Mouse (Mus musculus) limb, embryonic 13.5 days (tissue): ENCODE data around the gene Mfsd14b. TPM values are rescaled to one million over a fixed set of nuclear protein-coding genes. Genes with fewer than 3 reads are reported as not detected.

ENCODE experiments used
- ATAC-seq: fragments of 200-750 bp; cut with Nextera tagmentation; 2 replicates; pipeline ENCODE4 v1.8.0; 2017; ENCODE audit warnings: low read depth, moderate number of reproducible peaks, moderate TSS enrichment; ENCODE audit not compliant: low FRiP score
- H3K27ac ChIP-seq: fragments of 300-500 bp; sonication (generic); 2 replicates; pipeline ENCODE4 v1.5.1; 2015; ENCODE audit warnings: inconsistent platforms, mild to moderate bottlenecking, moderate library complexity
- H3K27me3 ChIP-seq: fragments of 300-500 bp; sonication (generic); 2 replicates; pipeline ENCODE4 v1.6.1; 2015; ENCODE audit warnings: mild to moderate bottlenecking, inconsistent platforms
- H3K36me3 ChIP-seq: fragments of 300-500 bp; sonication (generic); 2 replicates; pipeline ENCODE4 v1.6.1; 2015; ENCODE audit warnings: inconsistent platforms, mild to moderate bottlenecking, moderate library complexity
- H3K4me1 ChIP-seq: fragments of 300-500 bp; sonication (generic); 2 replicates; pipeline ENCODE4 v1.6.1; 2015; ENCODE audit warnings: inconsistent platforms
- H3K4me2 ChIP-seq: fragments of 300-500 bp; sonication (generic); replicated peaks from 2 replicates; pipeline ENCODE4 v1.6.1; 2015; ENCODE audit warnings: inconsistent platforms, mild to moderate bottlenecking, moderate library complexity
- H3K4me3 ChIP-seq: fragments of 300-500 bp; sonication (generic); 2 replicates; pipeline ENCODE4 v1.5.1; 2015; ENCODE audit warnings: moderate library complexity, mild to moderate bottlenecking, inconsistent platforms
- H3K9ac ChIP-seq: fragments of 300-500 bp; sonication (generic); 2 replicates; pipeline ENCODE4 v1.6.1; 2015; ENCODE audit warnings: mild to moderate bottlenecking, inconsistent platforms
- H3K9me3 ChIP-seq: fragments of 300-500 bp; sonication (generic); 2 replicates; pipeline ENCODE4 v1.6.1; 2016; ENCODE audit warnings: inconsistent platforms
- WGBS: fragments of 180-500 bp; shearing (Covaris S2); methylation state at CpG from one replicate; pipeline ENCODE4 v1.1.7; 2015; 5-methylcytosine and 5-hydroxymethylcytosine counted together
- polyA plus RNA-seq: library from polyadenylated mRNA; unstranded; fragments of >200 nt; fragmentation: Nextera tagmentation; extraction: Ambion mirVana; gene quantifications from 2 replicates; pipeline ENCODE4 v1.2.1, GENCODE M21; 2015

The Mfsd14b gene
- polyA plus RNA-seq, 1 experiment from 2014 or later, result 61.5 TPM

DNA sequence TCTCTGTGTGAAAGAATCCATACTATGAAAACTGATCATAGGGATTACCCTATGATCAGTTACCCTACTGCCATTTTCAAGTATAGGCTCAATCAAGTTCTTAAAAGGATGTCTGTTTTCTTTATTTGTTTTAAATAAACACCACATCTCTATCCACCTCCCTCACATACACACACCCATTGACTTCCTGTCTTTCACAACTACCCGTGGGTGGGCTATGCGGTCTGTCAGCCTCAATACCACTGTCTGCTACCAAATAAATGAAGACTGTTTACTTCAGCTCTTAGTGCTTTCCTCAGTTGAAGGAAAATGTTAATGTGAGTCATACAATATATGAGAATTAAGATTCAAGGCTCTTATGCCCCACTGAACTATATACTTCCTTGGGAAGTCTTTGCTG, 42.8 kb downstream of the Mfsd14b start:
- no peak for ATAC-seq
- Histone ChIP-seq H3K4me2 (no peak overlapping the region), H3K27me3 (no peaks in the 10 kb centered on the region), H3K4me1 (no peaks in the 10 kb centered on the region), H3K4me3 (no peak overlapping the region), H3K36me3 (peaks cover 34% of the 10 kb centered on the region), H3K27ac (no peak overlapping the region), H3K9me3 (no peaks in the 10 kb centered on the region), H3K9ac (no peak overlapping the region)
- WGBS, result 91% methylated on average over 2 of the region's 2 CpGs

DNA sequence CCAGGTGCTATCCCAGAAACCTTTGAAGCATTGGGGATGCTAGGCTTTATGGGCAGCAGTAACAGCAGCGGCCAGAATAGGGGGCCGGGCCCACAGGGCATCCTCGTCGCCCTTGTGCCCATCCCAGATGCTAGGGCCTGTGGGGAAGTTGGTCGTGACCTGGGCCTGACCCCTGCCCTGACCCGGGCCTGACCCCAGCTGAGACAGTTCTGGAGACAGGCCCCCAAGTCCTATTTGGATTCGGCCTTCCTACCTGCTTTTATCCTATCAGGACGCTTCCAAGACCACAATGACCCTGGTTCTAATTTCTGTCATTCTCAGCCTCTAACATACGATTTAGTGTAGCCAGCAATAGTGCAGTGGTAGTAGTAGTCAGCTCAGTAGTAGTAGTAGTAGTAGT, 60.1 kb downstream of the Mfsd14b start, which contains the start of gene Prss47:
Gene Prss47, minus strand, starts transcription at position 101 of the 400 bp plus-strand sequence.
- H3K9ac ChIP-seq, result no peak within 1 kb of the TSS
- H3K4me1 ChIP-seq, result no peaks in the 10 kb centered on the region
- no peak within 1 kb of the TSS for H3K4me2 ChIP-seq
- no peaks in the 10 kb centered on the region for H3K36me3 ChIP-seq
- no peak within 1 kb of the TSS for H3K27ac ChIP-seq
- WGBS, result 89% methylated on average over 9 of the region's 9 CpGs
- no peaks in the 10 kb centered on the region for H3K27me3 ChIP-seq
- ATAC-seq, result no peak
- H3K9me3 ChIP-seq, result 0 out of 2 replicates have a peak, but pooled peaks cover 6% of the 10 kb centered on the region
- H3K4me3 ChIP-seq, result no peak within 1 kb of the TSS

DNA sequence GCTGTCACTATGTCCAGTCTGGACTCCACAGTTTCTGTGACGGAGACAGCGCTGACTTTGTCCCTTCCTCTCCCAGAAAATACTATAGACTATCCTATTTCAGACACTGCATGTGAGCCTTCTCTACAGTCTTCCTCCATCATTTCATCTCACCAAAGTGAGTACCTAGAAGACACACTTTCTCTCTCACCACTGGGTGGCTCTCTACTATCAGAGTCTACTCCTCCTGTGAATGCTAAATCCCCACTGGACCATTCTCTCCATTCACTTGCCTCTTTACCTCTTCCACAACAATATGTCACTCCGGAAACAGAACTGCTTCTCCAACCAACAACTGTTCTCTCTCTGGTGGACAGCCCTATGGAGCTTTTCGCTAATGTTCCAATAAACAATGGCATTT, 77.7 kb downstream of the Mfsd14b start:
- Histone ChIP-seq H3K27ac (no peak overlapping the region), H3K9ac (no peak overlapping the region), H3K9me3 (no peaks in the 10 kb centered on the region), H3K4me1 (no peaks in the 10 kb centered on the region), H3K4me2 (no peak overlapping the region), H3K36me3 (no peaks in the 10 kb centered on the region), H3K4me3 (no peak overlapping the region), H3K27me3 (no peaks in the 10 kb centered on the region)
- WGBS, result 55% methylated on average over 4 of the region's 4 CpGs
- ATAC-seq, result no peak

DNA sequence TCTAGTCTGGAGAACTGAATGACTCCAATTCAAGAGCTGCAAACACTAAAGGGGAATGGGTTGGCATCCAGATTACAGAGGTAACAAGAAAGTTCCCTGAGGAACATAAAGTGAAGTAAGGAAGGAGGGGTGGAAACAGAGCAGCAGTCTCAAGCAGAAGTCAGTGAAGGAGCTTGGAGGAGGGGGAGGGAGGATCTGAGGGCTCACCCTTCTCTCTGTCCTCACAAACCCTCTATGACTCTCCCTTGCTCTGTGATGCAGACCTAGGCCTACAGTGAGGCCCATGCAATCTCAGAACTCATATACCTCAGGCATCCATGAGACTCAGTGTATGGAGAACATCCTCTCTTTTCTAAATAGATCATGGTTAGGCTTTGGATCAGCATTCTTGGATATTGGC, 80.0 kb downstream of the Mfsd14b start, which contains the start of gene Spata31d1c:
Gene Spata31d1c, plus strand, starts transcription at position 301 of the 400 bp plus-strand sequence.
- no peak within 1 kb of the TSS for H3K4me2 ChIP-seq
- ATAC-seq, result no peak
- H3K9ac ChIP-seq, result no peak within 1 kb of the TSS
- no peak within 1 kb of the TSS for H3K27ac ChIP-seq
- no peaks in the 10 kb centered on the region for H3K4me1 ChIP-seq
- no peaks in the 10 kb centered on the region for H3K27me3 ChIP-seq
- no peaks in the 10 kb centered on the region for H3K36me3 ChIP-seq
- H3K9me3 ChIP-seq, result no peaks in the 10 kb centered on the region
- H3K4me3 ChIP-seq, result no peak within 1 kb of the TSS

Other genes with a start within 250 kb of the Mfsd14b start
- gene Cntnap3, start 209.0 kb downstream of the Mfsd14b start, polyA plus RNA-seq, result 1.3 TPM in 2 replicates
- gene Spata31, start 195.6 kb downstream of the Mfsd14b start, polyA plus RNA-seq, result not detected in 2 replicates
- gene Spata31d1c, start 79.9 kb downstream of the Mfsd14b start, polyA plus RNA-seq, result not detected in 2 replicates
- gene Prss47, start 60.2 kb downstream of the Mfsd14b start, polyA plus RNA-seq, result not detected in 2 replicates
- gene Olfr465-ps1, start 25.1 kb upstream of the Mfsd14b start, polyA plus RNA-seq, result not detected in 2 replicates
- not detected in 2 replicates for gene Olfr466, start 37.3 kb upstream of the Mfsd14b start, polyA plus RNA-seq
- gene Nlrp4f, start 93.0 kb upstream of the Mfsd14b start, polyA plus RNA-seq, result 0.04 TPM in 1 of 2 replicates, not detected in the other
- gene Gm10775, start 146.6 kb upstream of the Mfsd14b start, polyA plus RNA-seq, result not detected in 2 replicates
- 15.4 and 20.2 TPM in 2 replicates for gene Zfp369, start 165.8 kb upstream of the Mfsd14b start, polyA plus RNA-seq